Mouse (Mus musculus): Measurements from ENCODE around the gene Vmn1r235. TPM values are rescaled to one million over a fixed set of nuclear protein-coding genes. Genes with fewer than 3 reads are reported as not detected.
"Not testable (repeated sequence)": the region's sequence is repeated elsewhere in the genome, so short reads cannot be mapped to it uniquely, and the experiment has no call there.

Gene Vmn1r235
- polyA plus RNA-seq (2015; fragmentation: Nextera tagmentation; extraction: Ambion mirVana): not detected in 2 replicates

GRCm38 (mm10) chr17:21256111-21256510 lies at the start of gene Vmn1r235:
Gene Vmn1r235 (plus strand): TSS chr17:21256411.
- no peaks in the 10 kb centered on the region for H3K9me3 ChIP-seq (ENCODE audit: control insufficient read depth, low read length)
- no peak within 1 kb of the TSS for H3K4me2 ChIP-seq (ENCODE audit: low read length)
- no peaks in the 10 kb centered on the region for H3K36me3 ChIP-seq (ENCODE audit: control insufficient read depth, insufficient read depth)
- no peak within 1 kb of the TSS for H3K27ac ChIP-seq (ENCODE audit: low read length)
- H3K9ac ChIP-seq (replicated peaks; ENCODE audit: low read depth, low read length): no peak within 1 kb of the TSS
- no peaks in the 10 kb centered on the region for H3K27me3 ChIP-seq (replicated peaks; ENCODE audit: control insufficient read depth, insufficient read depth, low read length)
- ATAC-seq: no peak
- no peaks in the 10 kb centered on the region for H3K4me1 ChIP-seq (replicated peaks; ENCODE audit: control insufficient read depth, insufficient read depth, low read length)
- no peak within 1 kb of the TSS for H3K4me3 ChIP-seq (replicated peaks; ENCODE audit: low read length)

GRCm38 (mm10) chr17:21211081-21211480 lies 45.1 kb upstream of the Vmn1r235 start:
- not testable (repeated sequence) for H3K9me3 ChIP-seq (ENCODE audit: control insufficient read depth, low read length); H3K27ac ChIP-seq (ENCODE audit: low read length); H3K4me1 ChIP-seq (replicated peaks; ENCODE audit: control insufficient read depth, insufficient read depth, low read length); H3K27me3 ChIP-seq (replicated peaks; ENCODE audit: control insufficient read depth, insufficient read depth, low read length); H3K36me3 ChIP-seq (ENCODE audit: control insufficient read depth, insufficient read depth); ATAC-seq; H3K4me3 ChIP-seq (replicated peaks; ENCODE audit: low read length); H3K9ac ChIP-seq (replicated peaks; ENCODE audit: low read depth, low read length); H3K4me2 ChIP-seq (ENCODE audit: low read length)
- WGBS: 93% methylated on average over 1 of the region's 1 CpGs

GRCm38 (mm10) chr17:21225787-21226186 lies 30.4 kb upstream of the Vmn1r235 start, which contains the start of gene Vmn1r234:
Gene Vmn1r234 (plus strand): TSS chr17:21226087.
- H3K4me2 ChIP-seq (ENCODE audit: low read length): no peak within 1 kb of the TSS
- 85% methylated on average over 1 of the region's 1 CpGs for WGBS
- H3K36me3 ChIP-seq (ENCODE audit: control insufficient read depth, insufficient read depth): no peaks in the 10 kb centered on the region
- H3K27me3 ChIP-seq (replicated peaks; ENCODE audit: control insufficient read depth, insufficient read depth, low read length): no peaks in the 10 kb centered on the region
- no peaks in the 10 kb centered on the region for H3K4me1 ChIP-seq (replicated peaks; ENCODE audit: control insufficient read depth, insufficient read depth, low read length)
- no peaks in the 10 kb centered on the region for H3K9me3 ChIP-seq (ENCODE audit: control insufficient read depth, low read length)
- H3K4me3 ChIP-seq (replicated peaks; ENCODE audit: low read length): no peak within 1 kb of the TSS
- no peak within 1 kb of the TSS for H3K27ac ChIP-seq (ENCODE audit: low read length)
- H3K9ac ChIP-seq (replicated peaks; ENCODE audit: low read depth, low read length): no peak within 1 kb of the TSS
- ATAC-seq: no peak

- no peaks in the 10 kb centered on the region for H3K4me1 ChIP-seq (replicated peaks; ENCODE audit: control insufficient read depth, insufficient read depth, low read length)
- no peak for ATAC-seq
- no peaks in the 10 kb centered on the region for H3K9me3 ChIP-seq (ENCODE audit: control insufficient read depth, low read length)
- H3K27me3 ChIP-seq (replicated peaks; ENCODE audit: control insufficient read depth, insufficient read depth, low read length): no peaks in the 10 kb centered on the region
- H3K4me3 ChIP-seq (replicated peaks; ENCODE audit: low read length): no peak overlapping the region
- WGBS: 29% methylated on average over 9 of the region's 9 CpGs
- H3K9ac ChIP-seq (replicated peaks; ENCODE audit: low read depth, low read length): no peak overlapping the region
- no peak overlapping the region for H3K27ac ChIP-seq (ENCODE audit: low read length)
- H3K4me2 ChIP-seq (ENCODE audit: low read length): no peak overlapping the region
- H3K36me3 ChIP-seq (ENCODE audit: control insufficient read depth, insufficient read depth): no peaks in the 10 kb centered on the region
These were observed 24.6 kb upstream of the Vmn1r235 start for GRCm38 (mm10) chr17:21231654-21232053.

GRCm38 (mm10) chr17:21272103-21272502 lies 15.9 kb downstream of the Vmn1r235 start:
- WGBS: 17% methylated on average over 4 of the region's 4 CpGs
- no peaks in the 10 kb centered on the region for H3K9me3 ChIP-seq (ENCODE audit: control insufficient read depth, low read length)
- no peaks in the 10 kb centered on the region for H3K4me1 ChIP-seq (replicated peaks; ENCODE audit: control insufficient read depth, insufficient read depth, low read length)
- no peak overlapping the region for H3K4me2 ChIP-seq (ENCODE audit: low read length)
- H3K36me3 ChIP-seq (ENCODE audit: control insufficient read depth, insufficient read depth): no peaks in the 10 kb centered on the region
- no peak overlapping the region for H3K4me3 ChIP-seq (replicated peaks; ENCODE audit: low read length)
- H3K9ac ChIP-seq (replicated peaks; ENCODE audit: low read depth, low read length): no peak overlapping the region
- no peak for ATAC-seq
- no peaks in the 10 kb centered on the region for H3K27me3 ChIP-seq (replicated peaks; ENCODE audit: control insufficient read depth, insufficient read depth, low read length)
- no peak overlapping the region for H3K27ac ChIP-seq (ENCODE audit: low read length)

GRCm38 (mm10) chr17:21282642-21283041 lies 26.4 kb downstream of the Vmn1r235 start, which contains the start of gene Vmn1r236:
Gene Vmn1r236 (plus strand): TSS chr17:21282942.
- H3K27me3 ChIP-seq (replicated peaks; ENCODE audit: control insufficient read depth, insufficient read depth, low read length): no peaks in the 10 kb centered on the region
- WGBS: 80% methylated on average over 3 of the region's 3 CpGs
- no peak within 1 kb of the TSS for H3K27ac ChIP-seq (ENCODE audit: low read length)
- no peaks in the 10 kb centered on the region for H3K36me3 ChIP-seq (ENCODE audit: control insufficient read depth, insufficient read depth)
- no peaks in the 10 kb centered on the region for H3K4me1 ChIP-seq (replicated peaks; ENCODE audit: control insufficient read depth, insufficient read depth, low read length)
- H3K9ac ChIP-seq (replicated peaks; ENCODE audit: low read depth, low read length): no peak within 1 kb of the TSS
- H3K9me3 ChIP-seq (ENCODE audit: control insufficient read depth, low read length): no peaks in the 10 kb centered on the region; the same call in 1 of the 2 replicates
- ATAC-seq: no peak
- H3K4me2 ChIP-seq (ENCODE audit: low read length): no peak within 1 kb of the TSS
- H3K4me3 ChIP-seq (replicated peaks; ENCODE audit: low read length): no peak within 1 kb of the TSS

GRCm38 (mm10) chr17:21284395-21284794 lies 28.2 kb downstream of the Vmn1r235 start:
- ATAC-seq: no peak

GRCm38 (mm10) chr17:21289695-21290094 lies 33.5 kb downstream of the Vmn1r235 start:
- no peak overlapping the region for H3K27ac ChIP-seq (ENCODE audit: low read length)
- H3K36me3 ChIP-seq (ENCODE audit: control insufficient read depth, insufficient read depth): no peaks in the 10 kb centered on the region
- ATAC-seq: no peak
- no peaks in the 10 kb centered on the region for H3K9me3 ChIP-seq (ENCODE audit: control insufficient read depth, low read length)
- H3K27me3 ChIP-seq (replicated peaks; ENCODE audit: control insufficient read depth, insufficient read depth, low read length): no peaks in the 10 kb centered on the region
- H3K4me2 ChIP-seq (ENCODE audit: low read length): no peak overlapping the region
- no peak overlapping the region for H3K9ac ChIP-seq (replicated peaks; ENCODE audit: low read depth, low read length)
- no peaks in the 10 kb centered on the region for H3K4me1 ChIP-seq (replicated peaks; ENCODE audit: control insufficient read depth, insufficient read depth, low read length)
- no peak overlapping the region for H3K4me3 ChIP-seq (replicated peaks; ENCODE audit: low read length)

More at GRCm38 (mm10) chr17:21284395-21284794, 28.2 kb downstream of the Vmn1r235 start:
- Histone ChIP-seq H3K36me3 (ENCODE audit: control insufficient read depth, insufficient read depth) (no peaks in the 10 kb centered on the region), H3K4me3 (replicated peaks; ENCODE audit: low read length) (no peak overlapping the region), H3K4me1 (replicated peaks; ENCODE audit: control insufficient read depth, insufficient read depth, low read length) (no peaks in the 10 kb centered on the region), H3K27me3 (replicated peaks; ENCODE audit: control insufficient read depth, insufficient read depth, low read length) (no peaks in the 10 kb centered on the region), H3K27ac (ENCODE audit: low read length) (no peak overlapping the region), H3K9me3 (ENCODE audit: control insufficient read depth, low read length) (no peaks in the 10 kb centered on the region; the same call in 1 of the 2 replicates), H3K9ac (replicated peaks; ENCODE audit: low read depth, low read length) (no peak overlapping the region), H3K4me2 (ENCODE audit: low read length) (no peak overlapping the region)

- no peaks in the 10 kb centered on the region for H3K36me3 ChIP-seq (ENCODE audit: control insufficient read depth, insufficient read depth)
- no peaks in the 10 kb centered on the region for H3K27me3 ChIP-seq (replicated peaks; ENCODE audit: control insufficient read depth, insufficient read depth, low read length)
- no peak for ATAC-seq
- no peak within 1 kb of the TSS for H3K4me3 ChIP-seq (replicated peaks; ENCODE audit: low read length)
- no peak within 1 kb of the TSS for H3K9ac ChIP-seq (replicated peaks; ENCODE audit: low read depth, low read length)
- H3K4me2 ChIP-seq (ENCODE audit: low read length): no peak within 1 kb of the TSS
- no peaks in the 10 kb centered on the region; the same call in 1 of the 2 replicates for H3K9me3 ChIP-seq (ENCODE audit: control insufficient read depth, low read length)
- no peak within 1 kb of the TSS for H3K27ac ChIP-seq (ENCODE audit: low read length)
- no peaks in the 10 kb centered on the region for H3K4me1 ChIP-seq (replicated peaks; ENCODE audit: control insufficient read depth, insufficient read depth, low read length)
These were observed 55.4 kb downstream of the Vmn1r235 start, which contains the start of gene Vmn1r237 for GRCm38 (mm10) chr17:21311565-21311964. Gene Vmn1r237 (plus strand): TSS chr17:21311865.

Measured in forebrain, embryonic 16.5 days (tissue).